Mouse (Mus musculus): ENCODE results near the gene Pp2d1. TPM values are rescaled to one million over a fixed set of nuclear protein-coding genes. Genes with fewer than 3 reads are reported as not detected.
"Not testable (repeated sequence)": the region's sequence is repeated elsewhere in the genome, so short reads cannot be mapped to it uniquely, and the experiment has no call there.

The Pp2d1 gene
- polyA plus RNA-seq (2015; fragmentation: Nextera tagmentation; extraction: Ambion mirVana): 0.25 and 0.51 TPM in 2 replicates

GRCm38 (mm10) chr17:53539351-53539750, at the start of gene Pp2d1:
Pp2d1 (minus strand) TSS chr17:53539451.
- H3K9ac ChIP-seq (replicated peaks; ENCODE audit: low read depth, low read length); H3K27me3 ChIP-seq (replicated peaks; ENCODE audit: control insufficient read depth, insufficient read depth, low read length); ATAC-seq; H3K36me3 ChIP-seq (ENCODE audit: control insufficient read depth, insufficient read depth); H3K4me2 ChIP-seq (ENCODE audit: low read length); H3K4me1 ChIP-seq (replicated peaks; ENCODE audit: control insufficient read depth, insufficient read depth, low read length); H3K27ac ChIP-seq (ENCODE audit: low read length); H3K4me3 ChIP-seq (replicated peaks; ENCODE audit: low read length); H3K9me3 ChIP-seq (ENCODE audit: control insufficient read depth, low read length): not testable (repeated sequence)
- WGBS: 76% methylated on average over 2 of the region's 2 CpGs

- Histone ChIP-seq H3K9ac (replicated peaks; ENCODE audit: low read depth, low read length) (no peak overlapping the region), H3K4me2 (ENCODE audit: low read length) (no peak overlapping the region), H3K27ac (ENCODE audit: low read length) (no peak overlapping the region), H3K27me3 (replicated peaks; ENCODE audit: control insufficient read depth, insufficient read depth, low read length) (no peaks in the 10 kb centered on the region), H3K4me1 (replicated peaks; ENCODE audit: control insufficient read depth, insufficient read depth, low read length) (peaks cover 22% of the 10 kb centered on the region), H3K36me3 (ENCODE audit: control insufficient read depth, insufficient read depth) (no peaks in the 10 kb centered on the region), H3K4me3 (replicated peaks; ENCODE audit: low read length) (no peak overlapping the region), H3K9me3 (ENCODE audit: control insufficient read depth, low read length) (no peaks in the 10 kb centered on the region)
- WGBS: 86% methylated on average over 9 of the region's 9 CpGs
- ATAC-seq: no peak
Observed at GRCm38 (mm10) chr17:53588097-53588855, 49.0 kb upstream of the Pp2d1 start.

- peak; percentile 97 for ATAC-seq
- H3K4me1 ChIP-seq (replicated peaks; ENCODE audit: control insufficient read depth, insufficient read depth, low read length): peaks cover 22% of the 10 kb centered on the region
- no peaks in the 10 kb centered on the region for H3K9me3 ChIP-seq (ENCODE audit: control insufficient read depth, low read length)
- H3K36me3 ChIP-seq (ENCODE audit: control insufficient read depth, insufficient read depth): no peaks in the 10 kb centered on the region
- H3K9ac ChIP-seq (replicated peaks; ENCODE audit: low read depth, low read length): no peak overlapping the region
- H3K4me3 ChIP-seq (replicated peaks; ENCODE audit: low read length): no peak overlapping the region
- no peaks in the 10 kb centered on the region for H3K27me3 ChIP-seq (replicated peaks; ENCODE audit: control insufficient read depth, insufficient read depth, low read length)
- 32% methylated on average over 14 of the region's 14 CpGs for WGBS
- H3K4me2 ChIP-seq (ENCODE audit: low read length): peak overlapping the region; percentile 2
- H3K27ac ChIP-seq (ENCODE audit: low read length): peak overlapping the region; percentile 34; the same call in 1 of the 2 replicates
Observed at GRCm38 (mm10) chr17:53587074-53587851, 48.0 kb upstream of the Pp2d1 start.

- H3K9ac ChIP-seq (replicated peaks; ENCODE audit: low read depth, low read length): no peak overlapping the region
- peaks cover 23% of the 10 kb centered on the region for H3K4me1 ChIP-seq (replicated peaks; ENCODE audit: control insufficient read depth, insufficient read depth, low read length)
- H3K9me3 ChIP-seq (ENCODE audit: control insufficient read depth, low read length): no peaks in the 10 kb centered on the region
- no peak for ATAC-seq
- 72% methylated on average over 11 of the region's 11 CpGs for WGBS
- no peaks in the 10 kb centered on the region for H3K36me3 ChIP-seq (ENCODE audit: control insufficient read depth, insufficient read depth)
- H3K27ac ChIP-seq (ENCODE audit: low read length): no peak overlapping the region
- no peaks in the 10 kb centered on the region for H3K27me3 ChIP-seq (replicated peaks; ENCODE audit: control insufficient read depth, insufficient read depth, low read length)
- H3K4me3 ChIP-seq (replicated peaks; ENCODE audit: low read length): no peak overlapping the region
- no peak overlapping the region for H3K4me2 ChIP-seq (ENCODE audit: low read length)
Observed at GRCm38 (mm10) chr17:53583846-53584579, 44.8 kb upstream of the Pp2d1 start.

- Histone ChIP-seq H3K4me3 (replicated peaks; ENCODE audit: low read length) (no peak overlapping the region), H3K9me3 (ENCODE audit: control insufficient read depth, low read length) (no peaks in the 10 kb centered on the region), H3K27ac (ENCODE audit: low read length) (no peak overlapping the region), H3K9ac (replicated peaks; ENCODE audit: low read depth, low read length) (no peak overlapping the region), H3K36me3 (ENCODE audit: control insufficient read depth, insufficient read depth) (no peaks in the 10 kb centered on the region), H3K4me2 (ENCODE audit: low read length) (no peak overlapping the region), H3K27me3 (replicated peaks; ENCODE audit: control insufficient read depth, insufficient read depth, low read length) (no peaks in the 10 kb centered on the region), H3K4me1 (replicated peaks; ENCODE audit: control insufficient read depth, insufficient read depth, low read length) (peaks cover 20% of the 10 kb centered on the region)
- 69% methylated on average over 7 of the region's 7 CpGs for WGBS
- no peak for ATAC-seq
Observed at GRCm38 (mm10) chr17:53582805-53583204, 43.6 kb upstream of the Pp2d1 start.

- H3K9me3 ChIP-seq (ENCODE audit: control insufficient read depth, low read length): no peaks in the 10 kb centered on the region
- no peak overlapping the region for H3K4me2 ChIP-seq (ENCODE audit: low read length)
- H3K27ac ChIP-seq (ENCODE audit: low read length): no peak overlapping the region
- no peak overlapping the region for H3K4me3 ChIP-seq (replicated peaks; ENCODE audit: low read length)
- H3K4me1 ChIP-seq (replicated peaks; ENCODE audit: control insufficient read depth, insufficient read depth, low read length): peaks cover 14% of the 10 kb centered on the region
- no peak overlapping the region for H3K9ac ChIP-seq (replicated peaks; ENCODE audit: low read depth, low read length)
- no peaks in the 10 kb centered on the region for H3K36me3 ChIP-seq (ENCODE audit: control insufficient read depth, insufficient read depth)
- 53% methylated on average over 4 of the region's 4 CpGs for WGBS
- H3K27me3 ChIP-seq (replicated peaks; ENCODE audit: control insufficient read depth, insufficient read depth, low read length): no peaks in the 10 kb centered on the region
- ATAC-seq: no peak
Observed at GRCm38 (mm10) chr17:53582026-53582585, 42.9 kb upstream of the Pp2d1 start.

GRCm38 (mm10) chr17:53580237-53580636, 41.0 kb upstream of the Pp2d1 start:
- no peak overlapping the region for H3K4me2 ChIP-seq (ENCODE audit: low read length)
- 44% methylated on average over 3 of the region's 3 CpGs for WGBS
- no peak overlapping the region for H3K9ac ChIP-seq (replicated peaks; ENCODE audit: low read depth, low read length)
- H3K27me3 ChIP-seq (replicated peaks; ENCODE audit: control insufficient read depth, insufficient read depth, low read length): no peaks in the 10 kb centered on the region
- H3K27ac ChIP-seq (ENCODE audit: low read length): no peak overlapping the region
- H3K4me1 ChIP-seq (replicated peaks; ENCODE audit: control insufficient read depth, insufficient read depth, low read length): peaks cover 2% of the 10 kb centered on the region; the same call in 1 of the 2 replicates
- H3K36me3 ChIP-seq (ENCODE audit: control insufficient read depth, insufficient read depth): no peaks in the 10 kb centered on the region
- no peak for ATAC-seq
- no peak overlapping the region for H3K4me3 ChIP-seq (replicated peaks; ENCODE audit: low read length)
- H3K9me3 ChIP-seq (ENCODE audit: control insufficient read depth, low read length): no peaks in the 10 kb centered on the region

GRCm38 (mm10) chr17:53579612-53580011, 40.4 kb upstream of the Pp2d1 start:
- Histone ChIP-seq H3K27ac (ENCODE audit: low read length) (no peak overlapping the region), H3K27me3 (replicated peaks; ENCODE audit: control insufficient read depth, insufficient read depth, low read length) (no peaks in the 10 kb centered on the region), H3K4me1 (replicated peaks; ENCODE audit: control insufficient read depth, insufficient read depth, low read length) (peaks cover 2% of the 10 kb centered on the region; the same call in 1 of the 2 replicates), H3K4me2 (ENCODE audit: low read length) (no peak overlapping the region), H3K9me3 (ENCODE audit: control insufficient read depth, low read length) (no peaks in the 10 kb centered on the region), H3K9ac (replicated peaks; ENCODE audit: low read depth, low read length) (no peak overlapping the region), H3K4me3 (replicated peaks; ENCODE audit: low read length) (no peak overlapping the region), H3K36me3 (ENCODE audit: control insufficient read depth, insufficient read depth) (no peaks in the 10 kb centered on the region)
- no peak for ATAC-seq
- WGBS: 52% methylated on average over 4 of the region's 4 CpGs

GRCm38 (mm10) chr17:53578776-53579175, 39.5 kb upstream of the Pp2d1 start:
- no peak for ATAC-seq
- no peak overlapping the region for H3K27ac ChIP-seq (ENCODE audit: low read length)
- no peak overlapping the region for H3K9ac ChIP-seq (replicated peaks; ENCODE audit: low read depth, low read length)
- no peak overlapping the region for H3K4me3 ChIP-seq (replicated peaks; ENCODE audit: low read length)
- no peaks in the 10 kb centered on the region for H3K36me3 ChIP-seq (ENCODE audit: control insufficient read depth, insufficient read depth)
- 53% methylated on average over 9 of the region's 9 CpGs for WGBS
- peaks cover 2% of the 10 kb centered on the region; the same call in 1 of the 2 replicates for H3K4me1 ChIP-seq (replicated peaks; ENCODE audit: control insufficient read depth, insufficient read depth, low read length)
- H3K27me3 ChIP-seq (replicated peaks; ENCODE audit: control insufficient read depth, insufficient read depth, low read length): no peaks in the 10 kb centered on the region
- H3K9me3 ChIP-seq (ENCODE audit: control insufficient read depth, low read length): no peaks in the 10 kb centered on the region
- H3K4me2 ChIP-seq (ENCODE audit: low read length): no peak overlapping the region
